Mouse (Mus musculus): ENCODE results near the gene Krtap31-1. TPM values are rescaled to one million over a fixed set of nuclear protein-coding genes. Genes with fewer than 3 reads are reported as not detected.
"Not testable (repeated sequence)": the region's sequence is repeated elsewhere in the genome, so short reads cannot be mapped to it uniquely, and the experiment has no call there.

Krtap31-1 gene
- not detected in 2 replicates for polyA plus RNA-seq (2015; fragmentation: Nextera tagmentation; extraction: Ambion mirVana)

DNA sequence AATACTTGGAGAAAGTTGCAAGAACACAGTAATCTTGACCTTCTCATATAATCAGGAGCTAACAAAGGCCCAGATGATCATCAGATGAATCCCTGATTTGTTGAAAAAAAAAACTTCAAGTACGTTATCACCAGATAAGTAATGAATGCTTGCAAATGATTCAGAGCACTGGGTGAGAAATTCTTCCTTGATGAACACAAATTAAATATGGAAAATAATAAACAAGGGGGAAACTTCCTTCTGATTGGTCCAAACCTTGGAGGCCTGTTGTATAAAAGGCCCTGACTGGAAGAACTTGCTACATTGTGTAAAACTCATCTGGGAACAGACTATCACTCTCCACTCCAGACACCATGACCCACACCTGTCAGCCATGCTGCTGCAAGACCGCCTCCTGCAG is at the start of gene Krtap31-1:
TSS of gene Krtap31-1 (plus strand) at position 301 of the 400 bp plus-strand sequence.
- H3K36me3 ChIP-seq (replicated peaks) = no peaks in the 10 kb centered on the region
- H3K4me2 ChIP-seq = no peak within 1 kb of the TSS
- H3K27ac ChIP-seq (replicated peaks) = no peak within 1 kb of the TSS
- WGBS (ENCODE audit: insufficient replicate concordance) = 57% methylated on average over 2 of the region's 2 CpGs
- H3K27me3 ChIP-seq = no peaks in the 10 kb centered on the region
- no peak for ATAC-seq (ENCODE audit: insufficient read depth)
- H3K4me3 ChIP-seq (replicated peaks) = no peak within 1 kb of the TSS
- no peaks in the 10 kb centered on the region for H3K9me3 ChIP-seq (replicated peaks)
- H3K9ac ChIP-seq = no peak within 1 kb of the TSS
- H3K4me1 ChIP-seq (replicated peaks) = no peaks in the 10 kb centered on the region

GRCm38 (mm10) chr11:99858761-99859160 is 49.0 kb upstream of the Krtap31-1 start:
- Histone ChIP-seq H3K4me3 (replicated peaks) (no peak overlapping the region), H3K4me1 (replicated peaks) (no peaks in the 10 kb centered on the region), H3K9me3 (replicated peaks) (no peaks in the 10 kb centered on the region), H3K4me2 (no peak overlapping the region), H3K27ac (replicated peaks) (no peak overlapping the region), H3K36me3 (replicated peaks) (no peaks in the 10 kb centered on the region), H3K9ac (no peak overlapping the region), H3K27me3 (no peaks in the 10 kb centered on the region)
- no peak for ATAC-seq (ENCODE audit: insufficient read depth)
- 55% methylated on average over 2 of the region's 2 CpGs for WGBS (ENCODE audit: insufficient replicate concordance)

- H3K4me1 ChIP-seq (replicated peaks); H3K4me2 ChIP-seq; H3K36me3 ChIP-seq (replicated peaks); H3K9me3 ChIP-seq (replicated peaks); H3K9ac ChIP-seq; ATAC-seq (ENCODE audit: insufficient read depth); H3K27me3 ChIP-seq; H3K27ac ChIP-seq (replicated peaks); H3K4me3 ChIP-seq (replicated peaks): not testable (repeated sequence)
- WGBS (ENCODE audit: insufficient replicate concordance) = 42% methylated on average over 1 of the region's 1 CpGs
These were observed 43.5 kb upstream of the Krtap31-1 start, which contains the start of gene Gm11559 for GRCm38 (mm10) chr11:99864176-99864575. Gene Gm11559 (plus strand): TSS chr11:99864476.

GRCm38 (mm10) chr11:99873089-99873488 is 34.6 kb upstream of the Krtap31-1 start, which contains the start of gene Krtap9-1:
Gene Krtap9-1 (plus strand): TSS chr11:99873389.
- H3K4me2 ChIP-seq; H3K4me1 ChIP-seq (replicated peaks); H3K27me3 ChIP-seq; H3K9ac ChIP-seq; H3K27ac ChIP-seq (replicated peaks); ATAC-seq (ENCODE audit: insufficient read depth); H3K4me3 ChIP-seq (replicated peaks); H3K9me3 ChIP-seq (replicated peaks); H3K36me3 ChIP-seq (replicated peaks): not testable (repeated sequence)
- 48% methylated on average over 1 of the region's 1 CpGs for WGBS (ENCODE audit: insufficient replicate concordance)

- not testable (repeated sequence) for H3K27ac ChIP-seq (replicated peaks); H3K36me3 ChIP-seq (replicated peaks); H3K4me3 ChIP-seq (replicated peaks); H3K4me2 ChIP-seq; ATAC-seq (ENCODE audit: insufficient read depth); H3K9me3 ChIP-seq (replicated peaks); H3K9ac ChIP-seq; H3K27me3 ChIP-seq; H3K4me1 ChIP-seq (replicated peaks)
- WGBS (ENCODE audit: insufficient replicate concordance) = 15% methylated on average over 1 of the region's 1 CpGs
These were observed 28.8 kb upstream of the Krtap31-1 start, which contains the start of gene Gm11567 for GRCm38 (mm10) chr11:99878887-99879286. Gene Gm11567 (plus strand): TSS chr11:99879187.

- no peaks in the 10 kb centered on the region for H3K9me3 ChIP-seq (replicated peaks)
- no peak within 1 kb of the TSS for H3K9ac ChIP-seq
- 65% methylated on average over 3 of the region's 3 CpGs for WGBS (ENCODE audit: insufficient replicate concordance)
- H3K36me3 ChIP-seq (replicated peaks) = no peaks in the 10 kb centered on the region
- no peak for ATAC-seq (ENCODE audit: insufficient read depth)
- no peaks in the 10 kb centered on the region for H3K27me3 ChIP-seq
- no peak within 1 kb of the TSS for H3K4me3 ChIP-seq (replicated peaks)
- H3K27ac ChIP-seq (replicated peaks) = no peak within 1 kb of the TSS
- H3K4me2 ChIP-seq = no peak within 1 kb of the TSS
- no peaks in the 10 kb centered on the region for H3K4me1 ChIP-seq (replicated peaks)
These were observed 6.7 kb downstream of the Krtap31-1 start, which contains the start of gene Gm11565 for GRCm38 (mm10) chr11:99914451-99914850. Gene Gm11565 (plus strand): TSS chr11:99914751.

- WGBS (ENCODE audit: insufficient replicate concordance) = 50% methylated on average over 1 of the region's 1 CpGs
- Histone ChIP-seq H3K36me3 (replicated peaks) (no peaks in the 10 kb centered on the region), H3K27ac (replicated peaks) (no peak within 1 kb of the TSS), H3K4me2 (no peak within 1 kb of the TSS), H3K9ac (no peak within 1 kb of the TSS), H3K27me3 (no peaks in the 10 kb centered on the region), H3K4me1 (replicated peaks) (no peaks in the 10 kb centered on the region), H3K9me3 (replicated peaks) (no peaks in the 10 kb centered on the region), H3K4me3 (replicated peaks) (no peak within 1 kb of the TSS)
- ATAC-seq (ENCODE audit: insufficient read depth) = no peak
These were observed 28.3 kb downstream of the Krtap31-1 start, which contains the start of gene Krtap31-2 for GRCm38 (mm10) chr11:99935991-99936390. Gene Krtap31-2 (plus strand): TSS chr11:99936291.

- no peaks in the 10 kb centered on the region for H3K27me3 ChIP-seq
- H3K4me1 ChIP-seq (replicated peaks) = no peaks in the 10 kb centered on the region
- no peak overlapping the region for H3K4me2 ChIP-seq
- ATAC-seq (ENCODE audit: insufficient read depth) = no peak
- no peak overlapping the region for H3K27ac ChIP-seq (replicated peaks)
- 59% methylated on average over 9 of the region's 9 CpGs for WGBS (ENCODE audit: insufficient replicate concordance)
- H3K36me3 ChIP-seq (replicated peaks) = no peaks in the 10 kb centered on the region
- H3K4me3 ChIP-seq (replicated peaks) = no peak overlapping the region
- H3K9me3 ChIP-seq (replicated peaks) = no peaks in the 10 kb centered on the region
- no peak overlapping the region for H3K9ac ChIP-seq
These were observed 30.1 kb downstream of the Krtap31-1 start for GRCm38 (mm10) chr11:99937751-99938264.

- 53% methylated on average over 2 of the region's 2 CpGs for WGBS (ENCODE audit: insufficient replicate concordance)
- H3K27me3 ChIP-seq = no peaks in the 10 kb centered on the region
- H3K9me3 ChIP-seq (replicated peaks) = no peaks in the 10 kb centered on the region
- no peak within 1 kb of the TSS for H3K4me3 ChIP-seq (replicated peaks)
- no peak for ATAC-seq (ENCODE audit: insufficient read depth)
- no peaks in the 10 kb centered on the region for H3K36me3 ChIP-seq (replicated peaks)
- no peaks in the 10 kb centered on the region for H3K4me1 ChIP-seq (replicated peaks)
- H3K4me2 ChIP-seq = no peak within 1 kb of the TSS
- no peak within 1 kb of the TSS for H3K9ac ChIP-seq
- no peak within 1 kb of the TSS for H3K27ac ChIP-seq (replicated peaks)
These were observed 40.5 kb downstream of the Krtap31-1 start, which contains the start of gene Krtap9-5 for GRCm38 (mm10) chr11:99948175-99948574. Gene Krtap9-5 (plus strand): TSS chr11:99948475.

Other genes with a start within 250 kb of the Krtap31-1 start
- gene Gm11563, start 249.0 kb upstream of the Krtap31-1 start, polyA plus RNA-seq (2015; fragmentation: Nextera tagmentation; extraction: Ambion mirVana) = not detected in 2 replicates
- gene Krtap4-6, start 242.0 kb upstream of the Krtap31-1 start, polyA plus RNA-seq (2015; fragmentation: Nextera tagmentation; extraction: Ambion mirVana) = not detected in 2 replicates
- gene Gm14190, start 217.2 kb upstream of the Krtap31-1 start, polyA plus RNA-seq (2015; fragmentation: Nextera tagmentation; extraction: Ambion mirVana) = not detected in 2 replicates
- not detected in 2 replicates for gene Gm14180, start 173.6 kb upstream of the Krtap31-1 start, polyA plus RNA-seq (2015; fragmentation: Nextera tagmentation; extraction: Ambion mirVana)
- gene Gm11595, start 135.0 kb upstream of the Krtap31-1 start, polyA plus RNA-seq (2015; fragmentation: Nextera tagmentation; extraction: Ambion mirVana) = not detected in 2 replicates
- gene Krtap4-8, start 127.2 kb upstream of the Krtap31-1 start, polyA plus RNA-seq (2015; fragmentation: Nextera tagmentation; extraction: Ambion mirVana) = not detected in 2 replicates
- gene Krtap4-9, start 122.7 kb upstream of the Krtap31-1 start, polyA plus RNA-seq (2015; fragmentation: Nextera tagmentation; extraction: Ambion mirVana) = not detected in 2 replicates
- gene Gm11596, start 114.5 kb upstream of the Krtap31-1 start, polyA plus RNA-seq (2015; fragmentation: Nextera tagmentation; extraction: Ambion mirVana) = not detected in 2 replicates
- gene Gm11569, start 109.0 kb upstream of the Krtap31-1 start, polyA plus RNA-seq (2015; fragmentation: Nextera tagmentation; extraction: Ambion mirVana) = not detected in 2 replicates
- not detected in 2 replicates for gene Gm11554, start 103.5 kb upstream of the Krtap31-1 start, polyA plus RNA-seq (2015; fragmentation: Nextera tagmentation; extraction: Ambion mirVana)
- gene Krtap4-13, start 98.0 kb upstream of the Krtap31-1 start, polyA plus RNA-seq (2015; fragmentation: Nextera tagmentation; extraction: Ambion mirVana) = not detected in 2 replicates
- not detected in 2 replicates for gene Gm11564, start 92.3 kb upstream of the Krtap31-1 start, polyA plus RNA-seq (2015; fragmentation: Nextera tagmentation; extraction: Ambion mirVana)
- not detected in 2 replicates for gene 2300003K06Rik, start 69.9 kb upstream of the Krtap31-1 start, polyA plus RNA-seq (2015; fragmentation: Nextera tagmentation; extraction: Ambion mirVana)
- gene Krtap4-16, start 56.3 kb upstream of the Krtap31-1 start, polyA plus RNA-seq (2015; fragmentation: Nextera tagmentation; extraction: Ambion mirVana) = not detected in 2 replicates
- gene Gm11568, start 50.0 kb upstream of the Krtap31-1 start, polyA plus RNA-seq (2015; fragmentation: Nextera tagmentation; extraction: Ambion mirVana) = not detected in 2 replicates
- gene Gm11559, start 43.4 kb upstream of the Krtap31-1 start, polyA plus RNA-seq (2015; fragmentation: Nextera tagmentation; extraction: Ambion mirVana) = not detected in 2 replicates
- gene Krtap9-1, start 34.5 kb upstream of the Krtap31-1 start, polyA plus RNA-seq (2015; fragmentation: Nextera tagmentation; extraction: Ambion mirVana) = not detected in 2 replicates
- not detected in 2 replicates for gene Gm11567, start 28.7 kb upstream of the Krtap31-1 start, polyA plus RNA-seq (2015; fragmentation: Nextera tagmentation; extraction: Ambion mirVana)
- not detected in 2 replicates for gene Gm11565, start 6.8 kb downstream of the Krtap31-1 start, polyA plus RNA-seq (2015; fragmentation: Nextera tagmentation; extraction: Ambion mirVana)
- gene Krtap31-2, start 28.4 kb downstream of the Krtap31-1 start, polyA plus RNA-seq (2015; fragmentation: Nextera tagmentation; extraction: Ambion mirVana) = not detected in 2 replicates
- not detected in 2 replicates for gene Krtap9-5, start 40.6 kb downstream of the Krtap31-1 start, polyA plus RNA-seq (2015; fragmentation: Nextera tagmentation; extraction: Ambion mirVana)
- not detected in 2 replicates for gene Krtap29-1, start 71.1 kb downstream of the Krtap31-1 start, polyA plus RNA-seq (2015; fragmentation: Nextera tagmentation; extraction: Ambion mirVana)
- gene Krtap16-1, start 78.7 kb downstream of the Krtap31-1 start, polyA plus RNA-seq (2015; fragmentation: Nextera tagmentation; extraction: Ambion mirVana) = not detected in 2 replicates
- gene Krtap17-1, start 86.1 kb downstream of the Krtap31-1 start, polyA plus RNA-seq (2015; fragmentation: Nextera tagmentation; extraction: Ambion mirVana) = not detected in 2 replicates
- gene Krt33a, start 108.3 kb downstream of the Krtap31-1 start, polyA plus RNA-seq (2015; fragmentation: Nextera tagmentation; extraction: Ambion mirVana) = not detected in 2 replicates
- not detected in 2 replicates for gene Krt33b, start 121.9 kb downstream of the Krtap31-1 start, polyA plus RNA-seq (2015; fragmentation: Nextera tagmentation; extraction: Ambion mirVana)
- gene Krt34, start 133.6 kb downstream of the Krtap31-1 start, polyA plus RNA-seq (2015; fragmentation: Nextera tagmentation; extraction: Ambion mirVana) = not detected in 2 replicates
- gene Krt31, start 142.6 kb downstream of the Krtap31-1 start, polyA plus RNA-seq (2015; fragmentation: Nextera tagmentation; extraction: Ambion mirVana) = not detected in 2 replicates
- gene Krt32, start 180.3 kb downstream of the Krtap31-1 start, polyA plus RNA-seq (2015; fragmentation: Nextera tagmentation; extraction: Ambion mirVana) = not detected in 2 replicates
- not detected in 2 replicates for gene Krt35, start 188.3 kb downstream of the Krtap31-1 start, polyA plus RNA-seq (2015; fragmentation: Nextera tagmentation; extraction: Ambion mirVana)
- gene Krt36, start 197.7 kb downstream of the Krtap31-1 start, polyA plus RNA-seq (2015; fragmentation: Nextera tagmentation; extraction: Ambion mirVana) = not detected in 2 replicates
- 0.36 TPM in 1 of 2 replicates, not detected in the other for gene Krt13, start 213.6 kb downstream of the Krtap31-1 start, polyA plus RNA-seq (2015; fragmentation: Nextera tagmentation; extraction: Ambion mirVana)
- 0.16 and 0.84 TPM in 2 replicates for gene Krt15, start 228.0 kb downstream of the Krtap31-1 start, polyA plus RNA-seq (2015; fragmentation: Nextera tagmentation; extraction: Ambion mirVana)
- gene Krt19, start 240.7 kb downstream of the Krtap31-1 start, polyA plus RNA-seq (2015; fragmentation: Nextera tagmentation; extraction: Ambion mirVana) = 3.6 and 4.2 TPM in 2 replicates

All from liver, embryonic 15.5 days (tissue).